In the genomic region with DNA sequence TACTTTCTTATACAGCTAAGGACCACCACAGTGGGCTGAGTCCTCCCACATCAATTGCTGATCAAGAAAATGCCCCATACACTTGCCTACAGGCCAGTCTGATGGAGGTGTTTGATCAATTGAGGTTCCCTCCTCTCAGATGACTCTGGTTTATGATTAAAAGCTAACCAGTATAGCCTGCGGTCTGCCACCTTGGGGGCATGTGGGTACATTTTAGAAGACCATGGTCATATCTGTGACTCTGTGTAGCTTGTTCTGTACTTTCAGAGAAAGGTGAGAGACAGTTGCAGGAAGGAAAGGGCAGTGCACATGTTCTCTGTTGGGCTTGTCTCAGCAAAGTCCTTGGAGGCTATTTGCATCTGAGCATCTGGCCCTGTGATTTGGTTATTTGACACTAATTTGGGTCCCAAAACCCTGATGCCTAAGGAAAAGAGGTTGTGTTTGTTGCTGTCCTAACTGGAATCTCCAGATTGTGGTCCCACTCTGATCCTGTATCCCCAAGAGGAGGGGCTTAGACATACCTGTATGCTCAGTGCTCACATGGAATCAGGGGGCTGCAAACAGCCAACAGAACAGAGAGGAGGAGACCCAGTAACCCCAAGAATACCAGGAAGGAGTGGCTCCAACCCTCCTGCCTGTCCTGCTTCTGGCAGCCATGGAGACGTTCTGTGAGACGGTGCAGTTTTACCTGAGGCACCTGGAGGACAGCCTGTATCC, we compare ENCODE assay signal across 28 mouse cellular contexts. TPM values are rescaled to one million over a fixed set of nuclear protein-coding genes. Genes with fewer than 3 reads are reported as not detected.
DNase-seq lines count a peak whose midpoint lies in the region; ATAC-seq and TF ChIP-seq lines count a peak whose summit lies in the region.
"Had no signal": no experiment of that assay in that cellular context is flagged by ENCODE, and none has a peak within 500 bp of the region (broad histone marks: within the 10 kb centered on the region; RNA-seq: fewer than 3 reads in every experiment).

No protein-coding gene starts in this region.

- H3K4me1 ChIP-seq in liver, embryonic 13.5 days (replicated peaks) = no peaks in the 10 kb centered on the region
- H3K4me1 ChIP-seq in stomach, postnatal 0 days (replicated peaks; ENCODE audit: control insufficient read depth, insufficient read depth) = no peaks in the 10 kb centered on the region
- H3K4me1 ChIP-seq: forebrain, embryonic 10.5 days; forebrain, embryonic 13.5 days; heart, embryonic 12.5 days; heart, embryonic 15.5 days had no signal

- H3K4me2 ChIP-seq in liver, embryonic 13.5 days = no peak overlapping the region
- no peak overlapping the region for H3K4me2 ChIP-seq in stomach, postnatal 0 days (replicated peaks; ENCODE audit: low read depth)
- H3K4me2 ChIP-seq: forebrain, embryonic 13.5 days; heart, embryonic 12.5 days; heart, embryonic 15.5 days; hindbrain, embryonic 14.5 days had no signal

- no peaks in the 10 kb centered on the region for H3K27me3 ChIP-seq in liver, embryonic 13.5 days
- no peaks in the 10 kb centered on the region for H3K27me3 ChIP-seq in stomach, postnatal 0 days (ENCODE audit: control insufficient read depth, insufficient read depth, low read length)
- H3K27me3 ChIP-seq: forebrain, embryonic 13.5 days; heart, embryonic 12.5 days; heart, embryonic 15.5 days; Patski had no signal

- no peak for TF ChIP-seq EP300 in stomach, postnatal 0 days (optimal IDR thresholded peaks at IDR 0.05)

- peaks cover 81% of the 10 kb centered on the region for H3K9me3 ChIP-seq in liver, embryonic 13.5 days (replicated peaks)
- peaks cover 51% of the 10 kb centered on the region for H3K9me3 ChIP-seq in stomach, postnatal 0 days (ENCODE audit: control insufficient read depth, low read length)
- H3K9me3 ChIP-seq: G1E had no signal

- 0 out of 2 replicates have a peak, but pooled peaks have one; percentile 2 for ATAC-seq in liver, embryonic 13.5 days (ENCODE audit: low read depth)
- no peak for ATAC-seq in stomach, postnatal 0 days (ENCODE audit: low FRiP score, low TSS enrichment)
- ATAC-seq: forebrain, embryonic 13.5 days; hindbrain, postnatal 0 days; Patski had no signal

- peak; percentile 3 to 17 for DNase-seq in gastrocnemius, postnatal 36 days
- DNase-seq in gastrocnemius, postnatal 10 days = no peak
- no peak for DNase-seq in liver, embryonic 13.5 days
- DNase-seq in liver = no peak
- peak; percentile 12 for DNase-seq in thymus, postnatal 4 days
- DNase-seq in thymus, adult 18-20 months = no peak
- DNase-seq in stomach, postnatal 0 days (ENCODE audit: low spot score) = peak; percentile 30
- DNase-seq: adrenal gland, postnatal 10 days; adrenal gland, postnatal 36 days; B cell, adult 2 months; cerebellum, adult 9-10 months; heart, adult 18-20 months; heart, postnatal 10 days; heart, postnatal 36 days had no signal

- intact Hi-C loops in gastrocnemius, postnatal 36 days (cut with DNase I) = no loop called here

- no peak overlapping the region for H3K9ac ChIP-seq in liver, embryonic 13.5 days
- H3K9ac ChIP-seq in stomach, postnatal 0 days (ENCODE audit: low read length) = no peak overlapping the region
- H3K9ac ChIP-seq: forebrain, embryonic 13.5 days; heart, embryonic 12.5 days; heart, embryonic 15.5 days; hindbrain, embryonic 14.5 days had no signal

- whole genome bisulfite sequencing in liver, embryonic 13.5 days (ENCODE audit: insufficient replicate concordance) = 47% methylated on average over 3 of the region's 3 CpGs
- WGBS in stomach, postnatal 0 days = 54% methylated on average over 3 of the region's 3 CpGs

- no peak for TF ChIP-seq CTCF in stomach, postnatal 0 days (IDR thresholded peaks at IDR 0.05; ENCODE audit: low read depth)

- H3K4me3 ChIP-seq in liver, embryonic 13.5 days (replicated peaks) = no peak overlapping the region
- H3K4me3 ChIP-seq in stomach, postnatal 0 days (ENCODE audit: low read depth, low read length) = no peak overlapping the region
- H3K4me3 ChIP-seq: forebrain, embryonic 10.5 days; forebrain, embryonic 13.5 days; heart, embryonic 12.5 days; heart, embryonic 15.5 days had no signal

- H3K27ac ChIP-seq in liver, embryonic 13.5 days = no peak overlapping the region
- no peak overlapping the region for H3K27ac ChIP-seq in stomach, postnatal 0 days (replicated peaks)
- H3K27ac ChIP-seq: forebrain, embryonic 10.5 days; forebrain, embryonic 13.5 days; heart, embryonic 15.5 days; hindbrain, embryonic 14.5 days; hindbrain, postnatal 0 days had no signal

- no peaks in the 10 kb centered on the region for H3K36me3 ChIP-seq in liver, embryonic 13.5 days
- H3K36me3 ChIP-seq in stomach, postnatal 0 days (ENCODE audit: control insufficient read depth, insufficient read depth, low read length) = no peaks in the 10 kb centered on the region
- H3K36me3 ChIP-seq: forebrain, embryonic 10.5 days; G1E; heart, embryonic 12.5 days; heart, embryonic 15.5 days had no signal

RNA-seq across cellular contexts. Expression of gene Mroh2a, which starts 6.0 kb away (rescaled TPM):
- total RNA-seq in gastrocnemius, postnatal 36 days (2021) = not detected
- total RNA-seq in gastrocnemius, postnatal 10 days (2021) = under 1 TPM in 1 of 2 experiments, not detected in 1; 0.34 TPM
- 0.41 TPM in 2 replicates for polyA plus RNA-seq in liver, embryonic 13.5 days (2015; fragmentation: Nextera tagmentation; extraction: Ambion mirVana)
- 0.54 and 0.84 TPM in 2 replicates for polyA plus RNA-seq in stomach, postnatal 0 days (2015; fragmentation: Nextera tagmentation; extraction: Ambion mirVana)
- total RNA-seq: gastrocnemius, adult 18-20 months; heart, adult 18-20 months; heart, postnatal 36 days had no signal
- polyA plus RNA-seq: G1E had no signal

RNA-seq across cellular contexts. Expression of gene Ugt1a1, which starts 21.1 kb away (rescaled TPM):
- total RNA-seq in gastrocnemius, postnatal 36 days (2021) = not detected
- total RNA-seq in gastrocnemius, postnatal 10 days (2021) = not detected
- polyA plus RNA-seq in liver, embryonic 13.5 days (2015; fragmentation: Nextera tagmentation; extraction: Ambion mirVana) = 0.08 TPM in 1 of 2 replicates, not detected in the other
- 23.6 and 24.8 TPM in 2 replicates for polyA plus RNA-seq in stomach, postnatal 0 days (2015; fragmentation: Nextera tagmentation; extraction: Ambion mirVana)
- total RNA-seq: CH12.LX; heart, postnatal 10 days; heart, postnatal 36 days had no signal
- polyA plus RNA-seq: embryonic facial prominence, embryonic 11.5 days; forebrain, embryonic 13.5 days; forebrain, embryonic 16.5 days; G1E; heart, embryonic 15.5 days; hindbrain, embryonic 11.5 days; hindbrain, embryonic 14.5 days had no signal

RNA-seq across cellular contexts. Expression of gene Dnajb3, which starts 27.2 kb away (rescaled TPM):
- total RNA-seq in gastrocnemius, postnatal 36 days (2021) = not detected
- total RNA-seq in gastrocnemius, postnatal 10 days (2021) = 1 to 10 TPM in 1 of 2 experiments, under 1 TPM in 1; 0.75 to 1.1 TPM
- polyA plus RNA-seq in liver, embryonic 13.5 days (2015; fragmentation: Nextera tagmentation; extraction: Ambion mirVana) = 11.3 and 11.4 TPM in 2 replicates
- 7.2 and 8.2 TPM in 2 replicates for polyA plus RNA-seq in stomach, postnatal 0 days (2015; fragmentation: Nextera tagmentation; extraction: Ambion mirVana)
- total RNA-seq: CH12.LX; gastrocnemius, adult 18-20 months had no signal
- polyA plus RNA-seq: G1E, Patski had no signal

RNA-seq across cellular contexts. Expression of gene Ugt1a2, which starts 32.4 kb away (rescaled TPM):
- total RNA-seq in gastrocnemius, postnatal 36 days (2021) = not detected
- total RNA-seq in gastrocnemius, postnatal 10 days (2021) = under 1 TPM in 1 of 2 experiments, not detected in 1; 0.18 TPM
- polyA plus RNA-seq in liver, embryonic 13.5 days (2015; fragmentation: Nextera tagmentation; extraction: Ambion mirVana) = not detected in 2 replicates
- polyA plus RNA-seq in stomach, postnatal 0 days (2015; fragmentation: Nextera tagmentation; extraction: Ambion mirVana) = 0.12 TPM in 1 of 2 replicates, not detected in the other
- total RNA-seq: CH12.LX; gastrocnemius, postnatal 4 days; heart, adult 18-20 months; heart, postnatal 10 days; hindbrain, postnatal 0 days had no signal
- polyA plus RNA-seq: embryonic facial prominence, embryonic 11.5 days; forebrain, embryonic 13.5 days; forebrain, embryonic 16.5 days; G1E; heart, embryonic 12.5 days; heart, embryonic 15.5 days; hindbrain, embryonic 11.5 days; hindbrain, embryonic 14.5 days; hindbrain, postnatal 0 days had no signal

RNA-seq across cellular contexts. Expression of gene Hjurp, which starts 44.6 kb away (rescaled TPM):
- 1 to 10 TPM; 7.3 to 8.1 TPM for total RNA-seq in gastrocnemius, postnatal 36 days (2021)
- 10 to 100 TPM; 29.0 to 47.9 TPM for total RNA-seq in gastrocnemius, postnatal 10 days (2021)
- polyA plus RNA-seq in liver, embryonic 13.5 days (2015; fragmentation: Nextera tagmentation; extraction: Ambion mirVana) = 61.0 and 69.7 TPM in 2 replicates
- polyA plus RNA-seq in stomach, postnatal 0 days (2015; fragmentation: Nextera tagmentation; extraction: Ambion mirVana) = 30.0 and 34.1 TPM in 2 replicates

Comparison
In these comparisons a context has a peak if more than half of its experiments do, and no peak if none do; other contexts are left out.
1. DNase-seq: peak in gastrocnemius, postnatal 36 days (2 of 2), thymus, postnatal 4 days (single experiment) and stomach, postnatal 0 days (single experiment); none in gastrocnemius, postnatal 10 days (single experiment), liver, embryonic 13.5 days (single experiment), liver (single experiment) and thymus, adult 18-20 months (0 of 2).